Mouse (Mus musculus) right cerebral cortex, adult 18-20 months (tissue): ENCODE measurements around the gene Ogfr.

Source experiments
- DNase-seq: peaks from one replicate; pipeline ENCODE4 v3.0.0; 2022; ENCODE audit warnings: mixed read lengths

The Ogfr gene

DNA sequence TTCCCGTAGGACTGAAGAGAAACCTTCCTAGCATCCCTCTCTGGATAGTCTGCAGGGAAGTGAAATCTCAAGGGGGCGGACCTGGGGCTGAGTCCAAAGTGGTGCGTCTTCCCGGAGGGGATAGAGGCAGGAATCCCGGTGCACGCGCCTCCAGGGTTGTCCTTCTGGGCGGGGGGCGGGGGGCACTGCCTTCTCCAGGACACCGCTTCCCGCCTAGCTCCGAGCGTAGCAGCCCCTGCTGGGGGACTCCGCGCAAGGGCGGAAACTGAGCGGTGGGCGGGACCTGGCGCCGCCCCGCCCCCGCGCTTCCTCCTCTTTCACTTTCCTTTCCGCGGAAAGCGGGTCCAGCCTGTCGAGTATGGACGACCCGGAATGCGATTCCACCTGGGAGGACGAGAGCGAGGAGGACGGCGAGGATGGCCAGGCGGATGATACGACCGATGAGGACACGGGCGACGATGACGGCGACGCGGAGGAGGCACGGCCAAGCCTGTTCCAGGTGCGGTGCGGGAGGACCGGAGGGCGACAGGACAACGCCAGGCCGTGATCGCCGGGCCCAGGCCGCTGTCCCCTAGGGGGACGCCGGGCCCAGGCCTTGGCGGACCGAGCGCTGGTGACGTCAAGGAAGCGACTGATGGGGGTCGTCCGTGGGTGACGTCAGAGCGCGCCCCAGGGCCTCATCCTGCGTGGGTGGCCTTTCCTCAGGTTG is at the start of gene Ogfr:
Gene Ogfr (plus strand): TSS at position 123 of the 709 bp plus-strand sequence.
- peak; percentile 83 for DNase-seq

DNA sequence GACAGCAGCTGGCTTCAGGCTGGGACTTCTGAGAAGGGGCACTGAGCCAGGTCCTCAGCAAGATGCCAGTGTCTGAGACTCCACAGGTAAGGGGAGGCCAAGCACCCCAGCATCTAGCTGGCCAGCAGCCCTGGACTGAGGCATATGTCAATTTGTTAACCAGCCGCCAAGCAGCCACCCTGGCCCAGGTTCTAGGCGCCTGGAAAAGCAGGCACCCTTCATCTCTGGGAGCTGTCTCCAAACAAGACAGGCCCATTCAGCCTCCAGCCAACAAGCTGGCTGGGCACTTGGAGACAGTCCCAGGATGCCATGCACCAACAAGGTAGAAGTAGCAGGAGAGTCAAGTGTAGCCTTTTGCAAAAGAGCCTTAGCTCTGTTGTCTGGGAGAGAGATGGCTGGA is 45.4 kb upstream of the Ogfr start:
- no peak for DNase-seq

DNA sequence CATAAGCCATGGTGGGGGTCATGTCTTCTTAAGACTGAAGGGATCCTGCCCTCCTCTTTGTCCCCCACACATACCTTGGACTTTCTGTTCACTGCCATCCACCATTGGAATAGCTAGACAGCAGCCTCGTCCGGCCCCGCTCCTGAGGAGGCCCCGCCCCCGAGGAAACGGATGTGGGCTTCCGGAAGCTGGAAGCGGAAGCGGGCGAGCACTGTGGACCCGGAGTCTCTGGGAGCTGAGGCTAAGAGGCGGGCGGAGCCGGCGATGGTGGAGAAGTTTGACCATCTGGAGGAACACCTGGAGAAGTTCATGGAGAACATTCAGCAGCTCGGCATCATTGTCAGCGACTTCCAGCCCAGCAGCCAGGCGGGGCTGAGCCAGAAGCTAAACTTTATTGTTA is 44.0 kb upstream of the Ogfr start:
- DNase-seq, result no peak

DNA sequence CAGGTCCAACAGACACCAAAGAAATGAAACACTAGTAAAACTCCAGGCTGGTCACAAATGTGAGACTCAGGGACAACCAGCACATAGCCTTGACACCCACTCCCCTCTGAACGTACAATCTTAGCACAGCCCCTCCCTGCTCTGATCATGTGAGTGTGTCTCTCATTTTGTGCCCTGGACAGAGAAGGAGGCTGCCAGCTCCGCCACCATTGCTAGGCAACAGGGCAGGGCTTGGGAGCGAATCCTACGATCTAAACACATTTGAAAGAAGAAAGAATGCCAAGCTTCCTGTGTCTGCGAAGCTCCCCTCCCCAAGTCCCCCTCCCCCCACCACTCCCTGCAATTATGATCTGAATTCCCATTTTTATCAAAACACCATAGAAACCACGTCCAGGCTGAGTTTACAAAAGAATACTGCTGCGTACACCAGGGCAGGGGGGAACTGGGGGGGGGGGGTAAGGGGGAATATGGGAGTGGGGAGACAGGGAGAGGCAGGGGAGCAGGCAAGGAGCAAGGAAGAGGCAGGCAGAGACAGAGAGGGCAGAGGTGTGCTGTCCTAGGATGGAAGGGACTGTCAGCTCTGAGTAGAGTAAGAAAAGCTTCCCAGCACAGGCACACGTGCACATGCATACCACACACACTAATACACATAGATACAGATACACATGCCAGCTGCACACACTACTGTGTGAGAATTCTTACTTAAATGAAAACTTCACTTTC is 41.5 kb upstream of the Ogfr start:
- no peak for DNase-seq

DNA sequence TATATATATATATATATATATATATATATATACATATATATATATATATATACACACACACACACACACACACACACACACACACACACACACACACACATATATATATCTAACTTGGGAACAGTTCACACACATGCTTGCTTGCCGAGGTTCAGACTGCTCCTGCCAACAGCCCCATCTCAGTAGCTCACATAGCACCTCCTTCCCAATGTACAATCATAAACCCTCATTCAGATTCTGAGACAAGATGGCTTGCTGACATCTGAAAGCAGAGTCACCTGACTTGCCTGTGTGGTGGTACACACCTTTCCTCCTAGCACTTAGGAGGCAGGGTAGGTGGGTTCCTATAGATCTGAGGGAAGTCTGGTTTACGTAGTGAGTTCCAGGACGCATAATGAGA is 36.7 kb upstream of the Ogfr start:
- DNase-seq, result no peak

DNA sequence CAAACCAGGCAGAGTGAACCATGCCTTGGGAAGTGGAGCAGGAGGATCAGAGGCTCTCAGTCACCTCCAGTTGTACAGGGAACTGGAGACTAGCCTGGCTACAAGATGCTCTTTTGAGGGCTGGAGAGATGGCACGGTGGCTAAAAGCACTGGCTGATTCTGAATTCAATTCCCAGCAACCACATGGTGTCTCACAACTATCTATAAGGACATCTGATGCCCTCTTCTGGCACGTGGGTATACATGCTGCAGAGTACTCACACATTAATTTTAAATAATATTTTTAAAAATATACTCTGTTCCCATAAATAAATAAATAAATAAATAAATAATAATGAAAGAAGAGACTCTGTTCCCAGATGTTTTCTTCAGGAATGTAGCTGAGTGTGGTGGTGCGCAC is 33.8 kb upstream of the Ogfr start:
- no peak for DNase-seq

DNA sequence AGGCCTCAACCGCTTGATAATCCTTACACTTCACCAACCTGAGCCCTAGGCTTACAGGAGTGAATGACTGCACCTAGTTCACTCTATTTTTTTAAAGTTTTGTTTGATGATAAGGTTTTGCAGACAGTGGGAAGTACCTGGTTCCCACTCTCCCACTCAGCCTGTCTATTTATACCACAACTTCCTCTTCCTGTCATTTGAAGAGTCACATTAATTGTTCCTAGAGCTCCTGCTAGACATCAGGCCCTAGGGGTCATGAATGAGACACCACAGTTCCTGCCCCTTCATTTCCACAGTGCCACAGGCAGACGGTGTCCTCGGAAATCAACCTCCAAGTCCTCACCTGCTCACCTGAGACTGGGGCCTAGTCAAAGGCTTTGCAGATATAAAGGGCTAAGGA is 32.6 kb upstream of the Ogfr start:
- DNase-seq, result no peak

DNA sequence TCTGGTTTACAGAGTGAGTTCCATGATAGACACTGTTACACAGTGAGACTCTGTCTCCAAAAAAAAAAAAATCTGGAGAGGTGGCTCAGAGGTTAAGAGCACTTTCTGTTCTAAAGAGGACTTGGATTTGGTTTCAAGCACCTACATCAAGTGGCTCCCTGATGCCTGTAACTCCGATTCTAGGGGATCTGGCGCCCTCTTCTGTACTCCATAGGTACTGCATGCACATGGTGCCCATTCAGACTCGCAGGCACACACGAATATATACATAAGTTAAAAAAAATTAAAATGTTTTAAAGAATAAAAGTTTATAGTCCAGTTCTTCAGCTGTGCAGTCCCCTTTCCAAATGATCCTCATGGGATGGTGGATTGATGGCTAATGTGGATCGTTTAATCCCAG is 28.8 kb upstream of the Ogfr start:
- DNase-seq, result no peak

DNA sequence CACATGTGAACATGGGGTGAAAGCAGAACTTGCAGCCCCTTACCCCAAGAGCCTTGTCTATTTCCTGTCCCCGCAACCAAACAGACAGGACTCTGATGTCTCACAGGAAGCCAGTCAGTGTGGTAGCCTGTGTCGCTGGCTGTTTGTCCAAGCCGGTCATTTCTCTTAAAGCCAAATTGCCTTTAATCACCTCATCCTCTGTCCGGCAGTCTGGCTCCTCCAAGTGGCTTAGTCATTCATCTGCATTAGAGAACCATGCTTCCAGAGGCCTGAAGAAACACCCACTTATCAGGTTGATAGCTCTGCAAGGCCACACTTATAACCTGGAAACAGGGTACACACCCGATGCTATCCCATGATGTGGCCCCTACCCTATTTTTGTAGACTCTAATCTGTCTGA is 26.9 kb upstream of the Ogfr start:
- no peak for DNase-seq

DNA sequence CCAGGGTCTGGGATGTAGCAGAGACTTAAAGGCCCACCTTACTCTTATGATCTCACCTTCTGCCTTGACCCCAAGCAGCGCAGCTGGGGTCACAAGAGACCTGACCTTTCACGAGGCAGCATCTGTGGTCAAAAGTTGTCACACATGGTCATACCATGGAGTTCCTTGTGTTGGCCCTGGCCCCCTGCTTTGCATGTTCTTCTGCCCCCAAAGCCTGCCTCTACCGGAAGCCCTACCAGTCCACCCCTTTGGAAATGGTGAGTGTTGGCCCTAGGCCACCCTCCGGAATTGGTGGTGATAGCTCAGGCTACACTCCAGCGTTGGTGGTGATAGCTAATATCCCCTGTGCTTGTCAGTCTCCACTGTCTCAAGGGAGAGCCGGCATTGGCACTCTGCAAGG is 25.7 kb upstream of the Ogfr start:
- no peak for DNase-seq

DNA sequence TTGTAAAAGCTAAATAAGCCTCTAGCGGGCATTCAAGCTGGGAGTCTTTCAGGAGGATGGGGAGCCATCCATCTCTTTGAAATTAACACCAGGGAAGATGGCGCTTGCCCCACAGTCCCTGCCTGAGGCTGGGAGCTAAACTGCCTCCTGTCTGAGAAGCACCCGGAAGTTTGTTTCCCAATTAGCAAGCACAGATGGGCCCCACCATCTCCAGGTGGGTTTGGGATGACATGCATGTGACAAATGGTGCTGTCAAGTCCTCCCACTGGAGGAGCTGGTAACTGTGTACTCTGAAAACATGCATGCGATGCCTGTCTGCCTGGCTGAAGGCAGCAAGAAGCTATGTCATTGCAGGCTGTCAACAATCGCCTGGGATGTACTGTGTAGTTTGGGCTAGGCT is 25.2 kb upstream of the Ogfr start:
- DNase-seq, result no peak

DNA sequence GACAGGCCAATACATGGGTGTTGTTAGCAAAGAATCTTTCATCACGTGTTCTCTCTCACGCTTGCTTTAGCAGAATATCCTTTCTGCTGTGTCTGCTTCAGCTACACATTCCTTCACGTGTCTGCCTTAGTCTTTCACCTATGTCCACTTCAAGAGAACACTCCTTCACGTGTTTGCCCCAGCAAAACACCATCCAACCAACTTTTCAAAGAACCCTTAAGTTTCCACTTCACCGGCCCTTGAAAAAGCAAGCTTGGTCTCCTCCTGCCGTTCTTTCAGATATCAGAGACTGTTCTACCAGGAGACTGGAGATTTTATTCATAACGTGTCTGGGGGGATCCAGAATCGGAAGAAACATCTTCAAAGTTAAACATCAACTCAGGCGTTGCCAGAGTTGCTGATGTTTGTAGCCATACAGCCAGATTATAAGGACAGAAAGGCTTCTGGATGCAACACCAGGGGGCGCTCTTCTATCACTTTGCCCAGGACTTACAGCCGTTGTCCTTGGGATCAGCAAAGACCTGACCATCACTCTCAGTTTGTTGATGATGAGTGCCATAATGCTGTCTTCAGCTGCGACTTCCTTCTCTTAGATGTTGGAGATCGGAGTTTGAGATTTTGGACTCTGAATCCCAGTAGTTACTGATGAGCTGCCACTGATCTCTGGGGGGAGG is 22.7 kb upstream of the Ogfr start:
- no peak for DNase-seq

DNA sequence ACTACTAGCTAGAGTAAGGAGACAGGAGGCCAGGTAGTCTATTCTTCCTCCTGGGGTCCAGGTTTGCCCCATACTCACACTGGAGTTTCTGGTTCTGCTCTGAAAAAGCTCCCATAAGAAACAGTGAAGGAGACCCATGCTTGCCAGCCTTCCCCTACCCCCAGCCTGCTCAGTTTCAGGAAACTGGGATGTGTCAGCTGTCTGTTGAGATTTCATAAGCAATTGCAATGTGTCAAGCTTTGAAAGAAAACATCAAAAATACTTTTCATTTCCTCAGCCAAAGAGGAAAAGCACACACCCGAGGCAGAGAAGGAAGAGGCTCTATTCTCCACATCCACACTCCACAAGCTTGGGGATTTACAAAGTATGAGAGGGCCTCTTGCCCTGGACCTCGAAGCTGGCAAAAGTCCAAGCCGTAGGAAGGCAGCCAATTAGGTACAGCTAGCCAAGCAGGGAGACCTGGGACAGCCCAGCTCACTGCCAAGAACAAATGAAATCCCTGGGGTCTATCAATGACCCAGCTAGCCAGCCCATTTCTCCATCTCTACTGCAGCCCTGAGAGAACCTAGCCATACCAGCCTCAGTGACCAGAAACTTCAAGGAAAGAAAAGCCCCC is 19.9 kb upstream of the Ogfr start:
- no peak for DNase-seq

DNA sequence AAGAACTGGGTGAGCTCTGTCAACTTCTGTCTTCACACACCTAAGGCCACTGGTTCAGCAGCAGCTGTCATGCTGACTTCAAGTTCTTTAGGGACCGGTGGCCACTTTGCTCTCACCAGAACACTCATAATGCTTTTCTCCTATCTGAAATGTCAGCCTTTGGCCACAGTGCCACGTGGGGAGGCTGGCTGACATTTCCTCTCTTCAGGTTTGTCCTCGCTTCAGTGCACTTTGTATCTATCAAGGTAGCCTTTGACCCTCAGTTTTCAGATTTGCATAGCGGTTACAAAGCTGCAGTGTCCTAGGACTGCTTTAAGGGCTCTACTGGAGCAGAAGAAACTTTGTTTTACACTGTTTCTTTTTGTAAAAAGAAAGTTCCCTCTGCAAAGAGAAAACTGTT is 12.6 kb upstream of the Ogfr start:
- no peak for DNase-seq

DNA sequence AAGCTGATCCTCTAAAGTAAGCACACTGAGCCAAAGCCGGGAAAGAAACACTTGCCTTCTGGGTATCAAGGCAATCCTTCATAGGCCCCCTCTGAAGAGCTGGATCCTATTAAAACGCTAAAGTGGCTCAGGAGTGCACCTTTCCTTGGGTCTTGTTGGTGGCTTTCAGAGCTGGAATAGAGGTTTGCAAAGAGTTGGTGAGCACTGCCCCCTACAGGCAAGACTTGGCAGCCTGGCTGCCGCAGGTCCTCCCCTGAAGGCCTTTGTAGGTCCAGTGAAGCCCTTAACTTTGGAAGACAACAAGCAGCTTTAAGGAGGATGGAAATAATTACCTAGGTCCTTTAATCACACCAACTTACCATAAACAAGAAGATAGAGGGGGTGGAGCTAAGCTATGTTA is 10.4 kb upstream of the Ogfr start:
- DNase-seq, result peak; percentile 51

DNA sequence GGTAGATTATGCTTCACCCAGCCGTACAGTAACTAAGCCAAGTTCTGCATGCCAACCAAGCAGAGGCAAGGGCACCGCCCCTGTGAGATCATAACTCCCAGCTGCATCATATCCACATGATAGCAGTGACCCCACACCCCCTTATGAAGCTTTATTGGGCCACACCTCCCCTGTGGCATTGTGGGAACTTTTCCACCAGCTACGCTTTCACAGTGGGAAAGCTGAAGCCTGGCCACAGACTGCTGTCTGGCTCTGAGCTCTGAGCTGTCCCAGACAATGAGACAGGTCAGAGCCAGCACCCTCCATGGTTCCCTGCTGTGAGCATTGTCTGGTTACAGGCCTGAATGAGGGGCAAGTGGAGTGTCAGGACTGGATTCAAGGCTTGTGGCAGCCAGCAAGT is 8.0 kb upstream of the Ogfr start, which contains the start of gene Mrgbp:
Gene Mrgbp (plus strand): TSS at position 303 of the 400 bp plus-strand sequence.
- no peak for DNase-seq

DNA sequence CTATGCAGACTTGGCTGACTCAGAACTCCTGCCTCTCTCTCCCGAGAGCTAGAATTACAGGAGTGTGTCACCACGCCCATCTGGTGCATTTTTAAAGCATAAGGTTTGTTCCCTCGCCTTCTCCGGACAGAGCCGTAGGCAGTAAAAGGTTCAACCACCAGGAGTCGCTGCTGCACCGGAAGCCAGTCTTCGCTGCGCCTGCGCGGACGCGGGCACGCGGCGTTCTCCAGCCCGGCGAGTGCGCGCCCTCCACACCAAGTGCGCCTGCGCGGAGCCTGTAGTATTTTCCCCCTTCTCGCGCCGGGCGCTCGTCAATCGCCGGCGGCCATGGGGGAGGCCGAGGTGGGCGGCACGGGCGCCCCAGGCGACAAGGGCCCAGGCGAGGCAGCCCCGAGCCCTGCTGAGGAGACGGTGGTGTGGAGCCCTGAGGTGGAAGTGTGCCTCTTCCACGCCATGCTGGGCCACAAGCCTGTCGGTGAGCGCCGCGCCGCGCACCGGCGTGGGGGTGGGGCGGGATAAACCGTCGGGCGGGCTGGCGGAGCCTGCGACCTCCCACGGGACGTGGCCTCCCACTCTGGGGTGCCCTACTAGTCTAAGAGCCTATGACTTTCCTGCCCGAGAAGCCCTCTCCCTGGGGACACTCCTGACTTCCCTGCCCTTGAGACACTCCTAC is 6.4 kb upstream of the Ogfr start:
- DNase-seq, result peak; percentile 96

DNA sequence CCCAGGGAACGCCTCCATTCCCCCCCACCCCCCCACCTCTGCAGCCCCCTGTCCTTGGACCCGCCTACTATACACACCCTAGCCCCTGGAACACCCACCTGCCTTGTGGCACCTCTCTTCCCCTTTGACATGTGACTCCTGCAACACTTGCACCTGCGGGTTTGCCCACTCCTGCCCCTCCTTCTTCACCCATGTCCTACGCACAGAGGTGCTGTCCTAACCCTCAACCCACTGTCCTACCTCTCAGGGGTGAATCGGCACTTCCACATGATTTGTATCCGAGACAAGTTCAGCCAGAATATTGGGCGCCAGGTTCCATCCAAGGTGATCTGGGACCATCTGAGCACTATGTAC is 5.9 kb upstream of the Ogfr start:
- no peak for DNase-seq

DNA sequence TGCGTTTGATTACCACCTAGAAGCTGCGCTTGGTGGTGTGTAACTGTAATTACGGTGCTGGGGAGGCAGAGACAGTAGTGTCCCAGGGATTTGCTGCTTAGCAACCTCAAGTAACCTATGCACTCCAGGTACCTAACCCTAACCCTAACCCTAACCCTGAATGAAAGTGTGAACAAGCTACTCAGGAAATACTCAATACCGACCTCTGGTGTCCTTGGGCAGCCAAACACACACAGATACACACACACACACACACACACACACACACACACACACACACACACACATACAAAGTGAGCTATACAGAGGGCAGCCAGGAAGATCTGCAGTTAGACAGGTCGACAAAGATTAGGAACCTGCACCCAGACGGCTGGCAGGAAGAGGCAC is 316 bp upstream of the Ogfr start:
- no peak for DNase-seq

DNA sequence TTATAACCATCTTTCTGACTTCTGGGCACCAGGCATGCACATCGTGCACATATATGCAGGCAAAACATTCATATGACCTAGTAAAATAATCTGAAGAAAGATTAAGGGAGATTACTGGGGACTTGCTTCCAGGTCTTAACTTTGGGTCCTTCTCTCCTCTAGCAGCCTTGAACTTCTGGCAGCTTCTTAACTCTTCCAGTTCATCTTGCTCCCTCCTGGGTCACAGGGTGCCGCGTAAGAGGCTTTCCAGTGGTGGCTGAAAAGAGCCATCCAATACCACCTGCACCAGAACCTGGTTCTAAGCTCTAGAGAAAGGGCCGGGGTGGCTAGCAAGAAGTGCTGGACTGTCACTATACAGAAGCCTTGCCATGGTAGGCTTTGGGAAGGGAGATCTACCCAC is 8.4 kb downstream of the Ogfr start, which contains the start of gene Col9a3:
Gene Col9a3 (plus strand): TSS at position 301 of the 400 bp plus-strand sequence.
- DNase-seq, result no peak

DNA sequence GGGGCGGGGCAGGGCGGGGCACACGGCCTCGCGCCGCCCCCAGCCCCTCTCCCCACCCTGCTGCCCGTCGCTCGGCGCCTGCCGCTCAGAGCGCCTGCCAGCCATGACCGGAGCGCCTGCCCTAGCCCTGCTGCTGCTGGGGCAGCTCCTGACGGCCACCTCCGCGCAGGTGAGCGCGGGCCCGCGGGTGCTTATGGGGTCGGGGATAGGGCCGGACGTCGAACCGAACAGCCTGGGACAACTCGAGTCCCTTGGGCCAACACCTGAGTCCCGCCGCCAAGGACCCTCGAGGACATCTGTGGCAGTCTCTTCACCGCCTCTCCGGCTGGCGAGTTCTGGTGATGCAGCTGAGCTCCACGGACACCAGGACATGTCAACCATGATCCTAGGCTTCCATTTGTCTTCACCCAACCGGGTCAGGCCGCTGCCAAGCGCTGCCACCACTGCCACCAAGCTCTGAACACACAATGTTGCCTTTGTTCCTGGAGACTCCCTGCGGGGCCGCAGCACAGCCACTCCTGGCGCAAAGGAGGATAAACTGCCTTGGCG is 9.2 kb downstream of the Ogfr start:
- DNase-seq, result no peak

DNA sequence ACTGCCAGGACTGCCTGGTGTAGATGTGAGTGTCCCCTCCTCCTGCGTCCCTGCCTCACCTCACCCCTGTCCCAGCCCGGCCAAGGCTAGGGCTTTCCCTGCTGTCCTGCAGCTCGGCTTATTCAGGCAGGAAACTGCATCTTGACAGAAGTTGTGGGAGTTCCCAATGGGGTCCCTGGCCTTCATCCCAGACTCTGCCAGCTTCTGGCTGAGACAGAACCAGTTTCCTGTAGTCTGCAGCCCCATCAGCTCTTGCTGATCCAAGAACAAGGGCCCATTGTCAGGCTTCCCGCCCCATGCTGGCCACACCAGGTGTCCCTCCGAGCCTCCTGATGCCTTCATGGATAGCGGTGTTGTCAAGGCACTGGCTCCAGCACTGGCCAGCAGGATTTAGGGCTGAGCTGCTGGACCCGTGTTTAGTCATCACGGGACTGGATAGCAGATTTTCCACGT is 11.6 kb downstream of the Ogfr start:
- no peak for DNase-seq

DNA sequence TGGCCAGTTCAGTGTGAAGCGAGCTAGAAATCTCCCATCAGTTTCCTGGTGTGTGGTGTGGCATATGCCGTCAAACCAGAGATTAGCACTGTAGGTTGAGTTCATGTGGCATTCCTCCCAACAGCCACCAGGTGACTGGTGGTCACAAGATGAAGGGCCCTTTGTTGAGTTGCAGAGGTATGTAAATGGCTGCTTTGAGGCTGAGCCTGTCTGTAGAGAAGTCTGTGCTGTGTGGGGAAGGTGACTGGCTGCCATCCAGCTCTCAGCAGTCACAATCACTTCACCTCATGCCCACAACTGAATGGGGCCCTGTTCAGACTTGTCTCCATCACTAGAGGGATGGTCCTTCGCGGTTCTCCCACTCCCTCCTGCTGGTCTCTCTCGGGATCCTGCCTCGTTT is 15.7 kb downstream of the Ogfr start:
- DNase-seq, result no peak
